Mouse (Mus musculus): ENCODE measurements around the gene Taf15.

- TF ChIP-seq POLR2A (IDR thresholded peaks at IDR 0.05; ENCODE audit: low read depth, low read length) (no peak), CTCF (IDR thresholded peaks at IDR 0.05; ENCODE audit: extremely low read depth, insufficient read length, insufficient replicate concordance, low read depth, low read length) (no peak)
These were observed 31.7 kb upstream of the Taf15 start for GRCm38 (mm10) chr11:83441235-83441634.

Data from small intestine, adult 2 months (tissue).